Mouse (Mus musculus) adrenal gland, adult (tissue): ENCODE data around the gene Tmem51.
"Not testable (repeated sequence)": the region's sequence is repeated elsewhere in the genome, so short reads cannot be mapped to it uniquely, and the experiment has no call there.

Experiments
- DNase-seq, 2 experiments: peaks; one replicate each; pipeline ENCODE4 v3.0.0; 2022 to 2023; ENCODE audit warnings: low spot score in 1 of 2; ENCODE audit not compliant: inconsistent age in 2 of 2

Tmem51 gene

DNA sequence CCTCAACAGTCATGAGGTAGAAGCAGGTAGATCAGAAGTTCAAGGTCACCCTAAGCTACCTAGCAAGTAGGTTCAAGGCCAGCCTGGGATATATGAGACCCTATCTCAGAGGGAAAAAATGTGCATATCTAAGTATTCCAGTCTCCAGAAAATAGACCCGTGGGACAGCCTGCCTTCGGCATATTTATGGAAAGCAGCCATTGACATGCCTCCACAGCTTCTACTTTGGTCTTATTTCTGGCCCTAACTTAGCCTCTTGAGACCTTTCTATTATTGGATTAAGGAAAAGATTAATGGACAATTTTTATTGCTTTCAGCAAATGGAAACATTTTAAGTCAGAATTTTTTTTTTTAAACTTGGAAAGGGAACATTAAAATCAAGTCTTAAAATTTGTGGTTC, 57.1 kb downstream of the Tmem51 start:
- no peak for DNase-seq

DNA sequence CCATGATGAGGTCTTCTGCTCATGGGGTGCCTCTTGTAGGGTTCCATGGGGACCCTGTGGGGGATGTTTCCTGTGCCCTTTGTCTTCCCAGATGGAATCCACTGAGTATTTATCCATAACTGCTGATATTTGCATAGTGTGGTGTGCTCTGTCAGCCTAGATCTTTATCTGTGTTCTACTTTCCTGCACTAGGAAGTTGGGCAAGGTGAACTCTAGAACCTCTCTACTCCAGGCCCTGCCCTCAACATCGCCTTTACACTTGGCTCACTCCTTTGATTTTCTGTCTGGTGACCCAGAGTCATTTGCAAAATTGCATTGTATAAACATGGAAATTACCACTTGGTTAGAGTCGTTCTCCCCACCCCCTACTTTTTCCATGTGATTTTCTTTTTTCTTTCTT, 59.6 kb downstream of the Tmem51 start:
- DNase-seq: no peak

DNA sequence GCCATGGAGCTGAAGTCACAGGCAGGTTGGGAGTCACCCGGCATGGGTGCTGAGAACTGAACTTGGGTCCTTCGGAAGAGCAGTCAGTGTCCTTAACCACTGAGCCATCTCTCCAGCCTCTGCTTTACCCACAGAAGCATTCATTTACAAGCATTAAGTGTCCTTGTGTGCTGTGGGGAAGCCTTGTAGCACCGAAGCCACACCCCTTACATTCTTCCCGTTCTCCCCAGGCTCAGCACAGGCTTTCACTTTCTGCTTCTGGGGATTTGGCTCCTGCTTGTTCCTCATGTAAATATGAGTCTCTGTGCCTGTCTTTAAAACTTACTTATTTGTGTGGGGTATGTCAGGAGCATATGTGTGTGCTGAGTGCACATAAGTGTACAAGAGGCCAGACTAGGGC, 60.9 kb downstream of the Tmem51 start:
- no peak for DNase-seq

DNA sequence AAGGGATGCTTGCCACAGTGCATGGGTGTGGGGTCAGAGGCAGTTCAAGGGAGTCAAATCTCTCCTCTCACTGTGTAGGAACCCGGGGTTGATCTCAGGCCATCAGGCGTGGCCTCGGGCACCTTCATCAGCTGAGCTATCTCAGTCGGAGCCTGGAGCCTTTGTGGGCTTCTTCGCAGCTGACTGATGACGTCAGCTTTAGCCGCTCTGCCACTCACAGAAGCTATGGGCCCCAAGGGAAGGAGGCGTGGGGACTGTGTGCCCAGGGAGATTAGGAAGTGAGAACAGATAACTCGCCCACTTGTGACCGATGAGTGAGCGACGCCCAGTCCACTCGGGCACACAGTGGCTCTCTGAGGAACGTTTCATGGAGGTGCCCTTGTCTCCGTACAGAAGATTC, 66.4 kb downstream of the Tmem51 start:
- DNase-seq: no peak

DNA sequence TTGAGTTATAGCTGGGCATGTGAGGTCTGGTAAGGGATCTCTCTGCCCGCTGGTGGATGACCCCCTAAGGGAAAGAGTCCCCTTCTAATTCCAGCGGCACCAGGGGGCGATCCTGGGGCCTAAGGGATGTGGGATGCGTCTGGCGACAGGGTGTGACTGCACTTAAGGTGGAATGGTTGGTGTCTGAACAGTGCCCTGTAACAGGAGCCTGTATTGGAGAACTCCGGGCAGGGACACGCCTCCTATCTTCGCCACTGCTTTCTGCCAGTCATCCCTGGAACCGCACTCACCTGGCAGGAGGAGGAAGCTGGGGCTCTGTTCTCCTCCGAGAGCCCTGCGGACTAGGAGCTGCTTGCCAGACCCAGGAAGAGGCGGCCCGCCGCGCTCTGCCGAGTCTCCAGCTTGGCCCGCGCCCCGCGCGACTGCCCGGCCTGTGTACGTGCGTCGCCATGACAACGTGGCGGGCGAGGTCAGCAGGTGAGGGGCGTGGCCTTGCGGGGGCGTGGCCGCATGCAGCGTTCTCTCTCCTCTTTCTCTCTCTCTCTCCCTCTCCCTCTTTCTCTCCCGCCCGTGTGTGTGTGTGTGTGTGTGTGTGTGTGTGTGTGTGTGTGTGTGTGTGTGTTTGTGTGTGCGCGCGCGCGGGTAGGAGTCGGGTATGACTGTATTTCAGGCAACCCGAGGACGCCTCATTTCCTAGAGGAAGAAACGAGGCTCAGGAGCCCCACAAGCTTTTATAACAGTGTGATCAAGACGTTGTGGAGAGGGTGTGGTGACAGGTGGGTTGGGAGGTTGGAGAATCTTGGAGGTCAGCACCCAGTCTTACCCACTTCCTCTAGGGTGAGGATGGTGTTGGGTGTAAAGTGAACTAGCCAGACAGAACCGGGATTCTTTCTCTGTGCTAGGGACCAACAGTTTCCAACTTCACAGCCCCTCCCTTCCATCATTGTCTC, 69.2 kb downstream of the Tmem51 start, which contains the start of gene Fhad1:
Gene Fhad1 (minus strand): TSS at position 424 of the 950 bp plus-strand sequence.
- DNase-seq: peak; percentile 69 to 85

DNA sequence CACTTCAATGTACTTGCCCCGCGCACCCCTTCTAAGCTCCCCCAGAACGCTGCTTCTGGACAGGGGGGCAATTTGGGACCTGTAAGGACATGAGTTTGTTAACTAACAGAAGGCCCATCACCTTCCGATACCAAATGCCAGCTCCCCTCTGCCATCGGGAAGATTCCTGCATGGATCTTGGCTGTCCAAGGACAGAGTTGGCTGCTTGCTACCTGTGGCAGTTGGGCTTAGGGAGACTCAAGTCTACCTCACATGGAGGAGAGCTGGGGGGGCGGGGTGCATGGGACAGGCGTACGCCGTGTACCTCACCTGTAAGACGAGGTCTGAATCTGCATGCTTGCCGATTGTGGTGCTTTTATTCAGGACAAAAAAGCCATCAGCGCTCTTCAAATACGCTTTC, 72.9 kb downstream of the Tmem51 start:
- no peak for DNase-seq

DNA sequence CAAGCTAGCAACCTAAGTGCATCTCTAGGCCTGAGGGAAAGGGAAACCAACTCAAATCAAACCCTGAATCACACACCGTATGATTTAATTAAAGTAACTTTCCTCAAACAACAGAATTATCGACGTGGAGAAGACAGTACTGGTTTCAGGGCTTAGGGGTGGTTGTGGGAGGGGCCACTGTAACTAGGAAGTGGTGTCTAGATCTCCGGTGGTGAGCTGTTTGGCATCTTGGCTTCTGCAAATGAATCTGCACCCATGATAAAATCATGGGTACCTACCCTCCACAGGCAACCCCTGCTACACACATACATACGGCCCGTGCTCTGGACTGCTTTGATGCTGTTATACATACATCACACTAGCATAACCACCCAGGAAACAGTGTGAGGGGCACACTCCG, 73.7 kb downstream of the Tmem51 start:
- DNase-seq: no peak

DNA sequence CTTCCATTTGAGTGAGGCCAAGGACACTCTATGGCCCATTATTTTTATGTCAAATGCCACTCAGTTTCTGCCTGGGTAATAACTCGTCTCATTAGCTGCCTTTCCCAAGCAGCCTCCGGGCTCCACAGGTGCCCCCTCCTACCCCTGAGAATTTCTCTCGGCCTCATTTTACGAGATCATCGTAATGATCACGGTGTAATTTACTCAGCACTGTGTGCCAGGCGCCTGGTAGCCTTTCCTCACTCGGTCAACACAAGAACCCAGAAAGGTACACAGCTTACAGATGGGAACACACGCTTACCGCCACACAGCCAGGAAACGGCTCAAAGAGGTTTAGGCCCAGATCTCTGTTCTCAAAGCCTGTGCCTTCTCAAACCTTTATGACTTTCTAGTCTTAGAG, 75.9 kb downstream of the Tmem51 start:
- DNase-seq: no peak

DNA sequence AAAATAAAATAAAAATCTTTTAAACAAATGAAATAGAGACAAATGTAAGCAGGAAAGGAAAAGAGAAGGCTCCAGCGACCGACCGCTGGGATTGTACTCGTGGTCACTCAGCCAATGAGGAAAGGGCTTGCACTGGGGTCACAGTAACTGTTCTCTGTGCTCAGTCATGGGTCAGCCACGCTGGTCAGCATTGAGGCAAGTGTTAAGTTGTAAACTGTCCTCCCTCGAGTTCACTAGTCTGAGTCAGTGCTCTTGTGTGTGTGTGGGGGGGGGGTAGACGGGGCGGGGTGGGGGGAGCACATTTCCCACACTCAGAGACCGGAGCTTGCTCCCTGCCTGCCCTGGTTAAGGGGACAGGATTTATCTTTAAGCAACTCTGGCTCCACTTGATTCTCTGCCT, 83.5 kb downstream of the Tmem51 start:
- DNase-seq: no peak

DNA sequence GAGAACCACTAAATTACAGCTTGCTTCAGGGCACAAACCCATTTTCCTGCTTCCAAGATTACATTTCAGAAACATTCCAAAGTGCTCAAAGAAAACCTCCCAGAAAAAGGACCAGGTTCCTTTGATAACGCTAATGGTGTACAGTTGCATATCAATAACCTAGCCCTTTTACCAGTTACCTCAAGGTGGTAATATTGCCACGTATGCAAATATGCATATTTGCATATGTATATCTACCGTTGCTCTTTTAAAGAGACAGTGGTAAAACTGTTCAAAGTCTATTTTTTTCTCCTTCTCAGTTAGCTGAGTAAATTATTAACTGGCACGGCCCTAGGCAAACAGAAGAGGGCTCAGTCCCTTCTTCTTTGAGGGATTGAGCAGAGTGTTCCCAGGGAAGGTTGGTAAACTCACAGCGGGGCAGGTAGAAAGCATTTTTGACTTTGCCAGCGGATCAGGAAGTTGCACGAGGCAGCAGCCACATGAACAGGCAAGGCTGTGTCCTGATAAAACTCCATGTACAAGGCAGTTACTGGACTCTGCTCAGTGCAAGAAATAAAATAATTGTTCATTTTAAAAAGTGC, 84.5 kb downstream of the Tmem51 start:
- DNase-seq: no peak

DNA sequence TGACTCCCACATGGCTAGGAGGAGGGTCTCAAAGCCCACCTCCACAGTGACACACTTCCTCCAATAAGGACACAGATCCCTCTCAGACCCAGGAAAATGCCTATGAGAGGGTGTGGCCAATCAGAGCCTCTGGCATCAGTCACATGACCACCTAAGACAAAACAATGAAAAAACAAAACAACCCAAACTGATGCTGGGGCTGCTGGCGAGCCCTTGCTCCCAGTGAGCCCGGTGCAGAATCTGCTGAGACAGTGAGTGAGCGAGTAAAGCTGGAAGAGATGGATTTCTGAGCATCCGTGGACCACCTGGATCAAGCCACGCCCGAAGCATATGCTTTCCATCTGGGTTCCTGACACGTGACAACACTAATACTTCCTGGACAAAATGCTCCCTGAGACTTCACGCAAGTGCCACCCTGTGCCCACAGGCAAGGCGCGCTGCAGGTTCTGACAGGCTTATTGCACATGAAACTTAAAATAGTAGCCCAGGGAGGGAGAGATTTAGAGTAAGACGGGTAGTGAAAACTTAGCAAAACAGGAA, 85.8 kb downstream of the Tmem51 start:
- no peak for DNase-seq

DNA sequence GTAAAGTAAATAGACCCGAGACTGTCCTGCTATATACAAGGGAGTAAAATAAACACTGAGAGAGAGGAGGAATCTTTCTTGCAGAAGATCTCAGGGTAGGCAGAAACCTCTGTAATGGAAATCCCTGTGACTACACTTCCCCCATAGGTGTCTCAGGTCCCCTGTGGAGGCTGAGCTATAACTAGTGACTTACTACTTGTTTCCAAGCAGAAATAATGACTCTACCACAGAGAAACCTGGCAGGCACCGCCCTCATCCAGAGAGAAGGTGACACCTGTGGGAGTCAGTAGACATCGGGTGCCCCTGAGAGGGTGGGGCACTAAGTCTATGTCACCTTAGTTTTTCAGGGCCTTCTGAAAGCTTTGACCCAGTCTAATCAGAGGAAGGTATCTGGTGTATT, 87.2 kb downstream of the Tmem51 start:
- no peak for DNase-seq

DNA sequence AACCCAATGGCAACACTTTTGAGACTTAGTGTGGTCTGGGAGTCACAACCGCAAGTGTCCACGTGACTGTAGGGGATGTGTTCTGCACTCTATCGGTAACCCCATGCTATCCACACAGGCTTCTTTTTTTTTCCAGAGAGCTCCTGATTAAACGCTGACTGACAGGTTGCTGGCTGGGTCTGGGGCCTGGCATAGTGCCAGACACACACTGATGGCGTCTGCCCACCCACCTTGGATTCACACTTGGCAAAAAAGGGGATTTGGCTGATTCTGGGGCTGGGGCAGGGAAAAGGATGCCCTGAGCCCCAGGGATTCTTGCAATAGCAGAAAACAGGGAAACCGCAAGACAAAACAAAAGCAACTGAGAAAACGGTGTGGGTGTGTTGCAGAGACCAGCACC, 88.0 kb downstream of the Tmem51 start:
- no peak for DNase-seq

DNA sequence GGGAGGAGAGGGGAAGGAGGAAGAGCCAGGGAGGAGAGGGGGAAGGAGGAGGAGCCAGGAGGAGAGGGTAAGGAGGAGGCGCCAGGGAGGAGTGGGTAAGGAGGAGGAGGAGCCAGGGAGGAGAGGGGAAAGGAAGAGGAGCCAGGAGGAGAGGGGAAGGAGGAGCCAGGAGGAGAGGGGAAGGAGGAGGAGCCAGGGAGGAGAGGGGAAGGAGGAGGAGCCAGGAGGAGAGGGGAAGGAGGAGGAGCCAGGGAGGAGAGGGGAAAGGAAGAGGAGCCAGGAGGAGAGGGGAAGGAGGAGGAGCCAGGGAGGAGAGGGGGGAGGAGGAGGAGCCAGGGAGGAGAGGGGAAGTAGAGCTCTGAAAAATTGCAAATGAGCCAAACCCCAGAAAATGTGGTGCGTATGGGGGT, 90.0 kb downstream of the Tmem51 start:
- DNase-seq: not testable (repeated sequence)

DNA sequence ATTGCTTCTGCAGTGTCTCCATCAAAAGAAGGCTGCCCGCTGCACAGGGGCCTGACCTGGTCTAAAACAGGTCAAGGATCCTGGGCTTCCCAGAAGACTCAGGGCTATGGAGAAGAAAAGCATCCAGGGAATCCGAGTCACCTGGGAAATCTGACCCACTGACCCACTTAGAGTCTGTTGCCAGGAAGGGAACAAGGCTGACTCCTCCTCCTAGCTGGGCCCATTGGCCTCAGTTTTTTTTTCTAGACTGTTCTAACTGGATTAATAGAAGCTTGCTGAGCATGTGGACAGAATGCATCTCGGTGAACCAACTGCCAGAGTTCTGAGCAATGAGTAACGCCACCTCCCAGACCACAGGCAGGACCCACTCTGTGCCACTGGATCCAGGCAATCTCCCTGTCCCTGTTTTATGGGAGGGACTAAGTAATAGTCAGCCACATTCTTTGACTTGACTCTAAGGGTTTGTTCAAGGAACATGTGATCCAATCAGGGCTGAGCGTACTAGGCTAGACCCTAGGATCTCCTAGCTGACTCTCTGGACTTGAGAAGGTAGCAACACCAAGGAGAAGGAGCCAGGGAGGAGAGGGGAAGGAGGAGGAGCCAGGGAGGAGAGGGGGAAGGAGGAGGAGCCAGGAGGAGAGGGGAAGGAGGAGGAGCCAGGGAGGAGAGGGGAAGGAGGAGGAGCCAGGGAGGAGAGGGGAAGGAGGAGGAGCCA, 90.6 kb downstream of the Tmem51 start:
- no peak for DNase-seq

DNA sequence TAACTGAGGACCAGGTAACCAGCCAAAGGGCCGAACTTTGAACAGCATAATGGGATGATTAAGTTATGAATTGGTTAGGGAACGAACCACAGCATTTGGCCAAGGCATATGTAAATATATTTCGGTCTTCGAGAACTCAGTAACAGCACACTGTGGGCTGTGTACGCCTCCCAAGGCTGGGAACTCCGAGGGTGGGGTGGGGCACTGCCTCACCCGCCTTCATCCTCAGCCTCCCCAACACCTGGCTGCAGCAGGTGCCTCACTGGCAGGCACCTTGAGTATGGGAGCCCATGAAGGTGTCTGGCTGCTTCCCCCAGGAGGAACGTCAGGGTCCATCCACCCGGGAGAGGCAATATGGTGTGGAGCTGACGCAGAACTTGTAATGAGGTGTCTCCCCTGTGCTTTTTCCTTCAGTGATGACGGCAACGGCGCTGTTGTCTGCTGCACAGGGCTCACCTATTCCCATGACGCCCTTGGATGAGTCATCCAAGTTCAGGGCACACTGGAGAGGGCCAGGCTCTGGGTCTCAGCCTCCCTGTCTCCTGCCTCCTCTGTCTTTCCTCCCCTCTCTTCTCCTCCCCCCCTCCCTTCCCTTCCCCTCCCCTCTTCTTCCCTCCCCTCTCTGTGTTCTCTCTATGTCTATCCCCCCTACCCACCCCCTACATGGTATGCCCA, 91.4 kb downstream of the Tmem51 start:
- no peak for DNase-seq

DNA sequence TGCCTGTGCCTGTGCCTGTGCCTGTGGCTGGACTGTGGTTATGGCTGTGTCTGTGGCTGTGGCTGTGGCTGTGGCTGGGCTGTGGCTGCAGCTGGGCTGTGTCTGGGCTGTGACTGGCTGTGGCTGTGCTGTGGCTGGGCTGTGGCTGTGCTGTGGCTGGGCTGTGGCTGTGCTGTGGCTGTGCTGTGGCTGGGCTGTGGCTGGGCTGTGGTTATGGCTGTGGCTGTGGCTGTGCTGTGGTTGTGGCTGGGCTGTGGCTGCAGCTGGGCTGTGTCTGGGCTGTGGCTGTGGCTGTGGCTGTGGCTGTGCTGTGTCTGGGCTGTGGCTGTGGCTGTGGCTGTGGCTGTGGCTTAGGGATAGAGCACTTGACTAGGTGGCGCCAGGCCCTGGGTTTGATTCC, 95.9 kb downstream of the Tmem51 start:
- no peak for DNase-seq

DNA sequence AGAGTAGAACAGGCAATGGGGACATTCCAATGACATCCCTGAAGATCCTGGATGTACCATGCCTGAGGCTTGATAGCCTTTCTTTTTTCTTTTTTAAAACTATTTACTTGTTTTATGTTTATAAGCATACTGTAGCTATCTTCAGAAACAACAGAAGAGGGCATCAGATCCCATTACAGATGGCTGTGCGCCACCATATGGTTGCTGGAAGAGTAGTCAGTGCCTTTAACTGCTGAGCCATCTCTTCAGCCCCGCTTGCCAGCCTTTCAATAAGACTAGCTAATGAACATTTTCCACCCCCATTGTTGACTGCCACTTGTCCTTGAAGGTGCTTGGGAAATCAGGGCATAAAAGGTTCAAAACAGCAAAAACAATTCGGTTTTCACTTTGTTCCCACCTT, 100.4 kb downstream of the Tmem51 start:
- DNase-seq: no peak

DNA sequence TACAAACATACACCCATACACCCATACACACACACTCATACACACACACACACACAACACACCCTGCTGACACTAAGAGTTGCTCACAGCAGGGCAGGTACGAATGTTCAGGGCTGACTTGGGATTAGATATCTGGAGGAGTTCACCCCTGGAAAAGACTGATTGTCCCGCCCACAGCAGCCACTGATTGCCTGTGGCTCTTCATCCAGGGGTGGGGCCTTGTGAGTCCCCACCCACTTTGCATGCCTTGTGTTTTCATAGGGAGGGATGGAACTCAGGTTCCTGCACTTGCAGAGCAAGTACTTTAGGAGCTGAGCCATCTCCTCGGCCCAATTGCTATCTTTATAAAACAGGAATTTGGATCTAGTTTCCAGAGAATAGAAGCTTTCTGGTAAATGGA, 102.6 kb downstream of the Tmem51 start:
- no peak for DNase-seq
